Mouse (Mus musculus): Measurements from ENCODE around the gene Wnt11.

Wnt11 gene

GRCm38 (mm10) chr7:98831290-98831689 is 3.6 kb upstream of the Wnt11 start:
- no peak for DNase-seq

- no peak for DNase-seq
Observed at GRCm38 (mm10) chr7:98835519-98836441, 868 bp downstream of the Wnt11 start.

GRCm38 (mm10) chr7:98836646-98837045 is 1.7 kb downstream of the Wnt11 start:
- DNase-seq = no peak

GRCm38 (mm10) chr7:98837901-98838300 is 3.0 kb downstream of the Wnt11 start:
- DNase-seq = peak; percentile 73

- no peak for DNase-seq
Observed at GRCm38 (mm10) chr7:98838729-98839141, 3.8 kb downstream of the Wnt11 start.

- DNase-seq = no peak
Observed at GRCm38 (mm10) chr7:98839312-98839711, 4.4 kb downstream of the Wnt11 start.

- no peak for DNase-seq
Observed at GRCm38 (mm10) chr7:98840771-98841170, 5.9 kb downstream of the Wnt11 start.

GRCm38 (mm10) chr7:98841802-98842201 is 6.9 kb downstream of the Wnt11 start:
- DNase-seq = no peak

GRCm38 (mm10) chr7:98842997-98843396 is 8.1 kb downstream of the Wnt11 start:
- DNase-seq = no peak

GRCm38 (mm10) chr7:98843649-98844048 is 8.7 kb downstream of the Wnt11 start:
- DNase-seq = no peak

GRCm38 (mm10) chr7:98848899-98849640 is 14.2 kb downstream of the Wnt11 start:
- DNase-seq = no peak

- no peak for DNase-seq
Observed at GRCm38 (mm10) chr7:98850388-98850787, 15.5 kb downstream of the Wnt11 start.

- DNase-seq = no peak
Observed at GRCm38 (mm10) chr7:98851220-98851619, 16.3 kb downstream of the Wnt11 start.

- no peak for DNase-seq
Observed at GRCm38 (mm10) chr7:98852950-98853650, 18.2 kb downstream of the Wnt11 start.

GRCm38 (mm10) chr7:98853806-98854205 is 18.9 kb downstream of the Wnt11 start:
- DNase-seq = no peak

GRCm38 (mm10) chr7:98855388-98855787 is 20.5 kb downstream of the Wnt11 start:
- DNase-seq = no peak

GRCm38 (mm10) chr7:98856128-98856527 is 21.2 kb downstream of the Wnt11 start:
- no peak for DNase-seq

- no peak for DNase-seq
Observed at GRCm38 (mm10) chr7:98857094-98857493, 22.2 kb downstream of the Wnt11 start.

- no peak for DNase-seq
Observed at GRCm38 (mm10) chr7:98861002-98861401, 26.1 kb downstream of the Wnt11 start.

GRCm38 (mm10) chr7:98862994-98863393 is 28.1 kb downstream of the Wnt11 start:
- DNase-seq = no peak

GRCm38 (mm10) chr7:98863969-98864718 is 29.2 kb downstream of the Wnt11 start:
- no peak for DNase-seq

GRCm38 (mm10) chr7:98867053-98867793 is 32.3 kb downstream of the Wnt11 start:
- DNase-seq = no peak
